Mouse (Mus musculus): ENCODE data around the gene Shisa6. TPM values are rescaled to one million over a fixed set of nuclear protein-coding genes. Genes with fewer than 3 reads are reported as not detected.

The Shisa6 gene
- polyA plus RNA-seq, 1 experiment from 2014 or later = 0.37 TPM

GRCm38 (mm10) chr11:66366809-66367685, 158.7 kb downstream of the Shisa6 start:
- no peaks in the 10 kb centered on the region for H3K9me3 ChIP-seq (replicated peaks; ENCODE audit: low read length)
- no peak for TF ChIP-seq CTCF (IDR thresholded peaks at IDR 0.05; ENCODE audit: low read depth)
- no peaks in the 10 kb centered on the region for H3K27me3 ChIP-seq (ENCODE audit: insufficient read depth, low read length)
- H3K36me3 ChIP-seq (ENCODE audit: insufficient read depth, low read length) = no peaks in the 10 kb centered on the region
- WGBS = 75% methylated on average over 8 of the region's 8 CpGs
- no peak overlapping the region for H3K4me3 ChIP-seq (replicated peaks; ENCODE audit: low read depth, low read length)
- no peak overlapping the region for H3K27ac ChIP-seq
- DNase-seq (ENCODE audit: low spot score) (no peak), ATAC-seq (replicated peaks; ENCODE audit: low FRiP score, low read depth) (no peak)
- no peaks in the 10 kb centered on the region for H3K4me1 ChIP-seq (replicated peaks; ENCODE audit: insufficient read depth, low read length)
- H3K9ac ChIP-seq (ENCODE audit: low read depth, low read length) = no peak overlapping the region
- no peak overlapping the region for H3K4me2 ChIP-seq (ENCODE audit: low read length)

GRCm38 (mm10) chr11:66359811-66360210, 166.0 kb downstream of the Shisa6 start:
- Histone ChIP-seq H3K9me3 (replicated peaks; ENCODE audit: low read length) (no peaks in the 10 kb centered on the region), H3K4me1 (replicated peaks; ENCODE audit: insufficient read depth, low read length) (no peaks in the 10 kb centered on the region), H3K9ac (ENCODE audit: low read depth, low read length) (no peak overlapping the region), H3K27me3 (ENCODE audit: insufficient read depth, low read length) (no peaks in the 10 kb centered on the region), H3K36me3 (ENCODE audit: insufficient read depth, low read length) (no peaks in the 10 kb centered on the region), H3K27ac (no peak overlapping the region), H3K4me2 (ENCODE audit: low read length) (no peak overlapping the region), H3K4me3 (replicated peaks; ENCODE audit: low read depth, low read length) (no peak overlapping the region)
- TF ChIP-seq CTCF (IDR thresholded peaks at IDR 0.05; ENCODE audit: low read depth) = no peak
- no peak for ATAC-seq (replicated peaks; ENCODE audit: low FRiP score, low read depth)
- WGBS = 76% methylated on average over 1 of the region's 1 CpGs
- DNase-seq (ENCODE audit: low spot score) = no peak

GRCm38 (mm10) chr11:66344822-66345221, 180.9 kb downstream of the Shisa6 start:
- DNase-seq (ENCODE audit: low spot score) = no peak
- TF ChIP-seq CTCF (IDR thresholded peaks at IDR 0.05; ENCODE audit: low read depth) = no peak

GRCm38 (mm10) chr11:66336313-66336712, 189.5 kb downstream of the Shisa6 start:
- no peaks in the 10 kb centered on the region for H3K9me3 ChIP-seq (replicated peaks; ENCODE audit: low read length)
- TF ChIP-seq CTCF (IDR thresholded peaks at IDR 0.05; ENCODE audit: low read depth) = no peak
- H3K4me1 ChIP-seq (replicated peaks; ENCODE audit: insufficient read depth, low read length) = no peaks in the 10 kb centered on the region
- no peak overlapping the region for H3K4me3 ChIP-seq (replicated peaks; ENCODE audit: low read depth, low read length)
- no peak overlapping the region for H3K27ac ChIP-seq
- DNase-seq (ENCODE audit: low spot score) (no peak), ATAC-seq (replicated peaks; ENCODE audit: low FRiP score, low read depth) (no peak)
- H3K4me2 ChIP-seq (ENCODE audit: low read length) = no peak overlapping the region
- H3K36me3 ChIP-seq (ENCODE audit: insufficient read depth, low read length) = no peaks in the 10 kb centered on the region
- H3K9ac ChIP-seq (ENCODE audit: low read depth, low read length) = no peak overlapping the region
- no peaks in the 10 kb centered on the region for H3K27me3 ChIP-seq (ENCODE audit: insufficient read depth, low read length)

More at GRCm38 (mm10) chr11:66344822-66345221, 180.9 kb downstream of the Shisa6 start:
- Histone ChIP-seq H3K36me3 (ENCODE audit: insufficient read depth, low read length) (no peaks in the 10 kb centered on the region), H3K27me3 (ENCODE audit: insufficient read depth, low read length) (no peaks in the 10 kb centered on the region), H3K9ac (ENCODE audit: low read depth, low read length) (no peak overlapping the region), H3K4me2 (ENCODE audit: low read length) (no peak overlapping the region), H3K9me3 (replicated peaks; ENCODE audit: low read length) (no peaks in the 10 kb centered on the region), H3K4me1 (replicated peaks; ENCODE audit: insufficient read depth, low read length) (no peaks in the 10 kb centered on the region), H3K27ac (no peak overlapping the region), H3K4me3 (replicated peaks; ENCODE audit: low read depth, low read length) (no peak overlapping the region)
- no peak for ATAC-seq (replicated peaks; ENCODE audit: low FRiP score, low read depth)
- 59% methylated on average over 3 of the region's 3 CpGs for WGBS

GRCm38 (mm10) chr11:66312764-66313163, 213.0 kb downstream of the Shisa6 start:
- H3K36me3 ChIP-seq (ENCODE audit: insufficient read depth, low read length) = no peaks in the 10 kb centered on the region
- WGBS = 80% methylated on average over 7 of the region's 7 CpGs

GRCm38 (mm10) chr11:66304396-66304795, 221.4 kb downstream of the Shisa6 start:
- DNase-seq (ENCODE audit: low spot score) (no peak), ATAC-seq (replicated peaks; ENCODE audit: low FRiP score, low read depth) (no peak)
- no peak overlapping the region for H3K9ac ChIP-seq (ENCODE audit: low read depth, low read length)
- no peaks in the 10 kb centered on the region for H3K4me1 ChIP-seq (replicated peaks; ENCODE audit: insufficient read depth, low read length)
- no peaks in the 10 kb centered on the region for H3K27me3 ChIP-seq (ENCODE audit: insufficient read depth, low read length)
- no peaks in the 10 kb centered on the region for H3K36me3 ChIP-seq (ENCODE audit: insufficient read depth, low read length)
- H3K4me2 ChIP-seq (ENCODE audit: low read length) = no peak overlapping the region
- H3K4me3 ChIP-seq (replicated peaks; ENCODE audit: low read depth, low read length) = no peak overlapping the region
- H3K9me3 ChIP-seq (replicated peaks; ENCODE audit: low read length) = no peaks in the 10 kb centered on the region
- no peak for TF ChIP-seq CTCF (IDR thresholded peaks at IDR 0.05; ENCODE audit: low read depth)
- no peak overlapping the region for H3K27ac ChIP-seq
- WGBS = 68% methylated on average over 1 of the region's 1 CpGs

More at GRCm38 (mm10) chr11:66312764-66313163, 213.0 kb downstream of the Shisa6 start:
- DNase-seq (ENCODE audit: low spot score) (no peak), ATAC-seq (replicated peaks; ENCODE audit: low FRiP score, low read depth) (no peak)
- Histone ChIP-seq H3K4me3 (replicated peaks; ENCODE audit: low read depth, low read length) (no peak overlapping the region), H3K9me3 (replicated peaks; ENCODE audit: low read length) (no peaks in the 10 kb centered on the region), H3K27me3 (ENCODE audit: insufficient read depth, low read length) (no peaks in the 10 kb centered on the region), H3K27ac (no peak overlapping the region), H3K4me2 (ENCODE audit: low read length) (no peak overlapping the region), H3K4me1 (replicated peaks; ENCODE audit: insufficient read depth, low read length) (no peaks in the 10 kb centered on the region), H3K9ac (ENCODE audit: low read depth, low read length) (no peak overlapping the region)
- TF ChIP-seq CTCF (IDR thresholded peaks at IDR 0.05; ENCODE audit: low read depth) = no peak

Measured in kidney, postnatal 0 days (tissue).